Mouse (Mus musculus): Measurements from ENCODE around the gene Gm2244. TPM values are rescaled to one million over a fixed set of nuclear protein-coding genes. Genes with fewer than 3 reads are reported as not detected.
"Not testable (repeated sequence)": the region's sequence is repeated elsewhere in the genome, so short reads cannot be mapped to it uniquely, and the experiment has no call there.

The Gm2244 gene
- not detected in 2 replicates for polyA plus RNA-seq (2014; fragmentation: Nextera tagmentation; extraction: Ambion mirVana)

- 82% methylated on average over 1 of the region's 3 CpGs for WGBS
- not testable (repeated sequence) for DNase-seq (ENCODE audit: low spot score); H3K4me1 ChIP-seq (ENCODE audit: control insufficient read depth, insufficient read depth, low read length); H3K4me3 ChIP-seq (ENCODE audit: low read depth, low read length); H3K27me3 ChIP-seq (replicated peaks; ENCODE audit: control insufficient read depth, insufficient read depth, low read length); H3K36me3 ChIP-seq (ENCODE audit: control insufficient read depth, insufficient read depth, low read length); H3K9me3 ChIP-seq (ENCODE audit: control insufficient read depth, low read length); H3K4me2 ChIP-seq (ENCODE audit: low read depth, low read length); H3K27ac ChIP-seq (replicated peaks; ENCODE audit: low read depth, low read length); H3K9ac ChIP-seq (ENCODE audit: low read depth, low read length); ATAC-seq (ENCODE audit: low read depth)
Observed at GRCm38 (mm10) chr14:19549863-19550262, at the start of gene Gm2244. Gene Gm2244 (minus strand): TSS chr14:19549963.

- Histone ChIP-seq H3K4me2 (ENCODE audit: low read depth, low read length) (peak within 1 kb of the TSS; percentile 44), H3K4me3 (ENCODE audit: low read depth, low read length) (peak within 1 kb of the TSS; percentile 44), H3K9ac (ENCODE audit: low read depth, low read length) (peak within 1 kb of the TSS; percentile 66)
- not testable (repeated sequence) for H3K36me3 ChIP-seq (ENCODE audit: control insufficient read depth, insufficient read depth, low read length); H3K4me1 ChIP-seq (ENCODE audit: control insufficient read depth, insufficient read depth, low read length); ATAC-seq (ENCODE audit: low read depth); H3K27ac ChIP-seq (replicated peaks; ENCODE audit: low read depth, low read length); H3K27me3 ChIP-seq (replicated peaks; ENCODE audit: control insufficient read depth, insufficient read depth, low read length); H3K9me3 ChIP-seq (ENCODE audit: control insufficient read depth, low read length)
- DNase-seq (ENCODE audit: low spot score) = peak; percentile 1
- no CpG with 5 or more reads among the region's 62 CpGs for WGBS
Observed at GRCm38 (mm10) chr14:19584804-19585667, 35.3 kb upstream of the Gm2244 start, which contains the start of gene Gm2237. Gene Gm2237 (minus strand): TSS chr14:19585135.

Other genes with a start within 250 kb of the Gm2244 start
- gene Gm21738, start 131.0 kb downstream of the Gm2244 start, polyA plus RNA-seq (2014; fragmentation: Nextera tagmentation; extraction: Ambion mirVana) = 0.33 and 0.39 TPM in 2 replicates
- gene Gm2237, start 35.2 kb upstream of the Gm2244 start, polyA plus RNA-seq (2014; fragmentation: Nextera tagmentation; extraction: Ambion mirVana) = 2.4 and 2.6 TPM in 2 replicates
- gene Gm5458, start 52.6 kb upstream of the Gm2244 start, polyA plus RNA-seq (2014; fragmentation: Nextera tagmentation; extraction: Ambion mirVana) = not detected in 2 replicates
- gene Nid2, start 201.3 kb upstream of the Gm2244 start, polyA plus RNA-seq (2014; fragmentation: Nextera tagmentation; extraction: Ambion mirVana) = 152 and 174 TPM in 2 replicates

Measured in embryonic facial prominence, embryonic 14.5 days (tissue).